Mouse (Mus musculus): ENCODE measurements around the gene Mapk1ip1l. TPM values are rescaled to one million over a fixed set of nuclear protein-coding genes. Genes with fewer than 3 reads are reported as not detected.

Mapk1ip1l gene
- polyA plus RNA-seq, 1 experiment, result 34.0 TPM

- WGBS, result 91% methylated on average over 1 of the region's 1 CpGs
These were observed 11.9 kb upstream of the Mapk1ip1l start for GRCm38 (mm10) chr14:47286215-47286614.

GRCm38 (mm10) chr14:47287021-47287420 lies 11.0 kb upstream of the Mapk1ip1l start:
- no peak for TF ChIP-seq CTCF (conservative IDR thresholded peaks at IDR 0.05; ENCODE audit: insufficient read depth, insufficient read length, low read depth, low read length)
- no peak for TF ChIP-seq POLR2A (IDR thresholded peaks at IDR 0.05; ENCODE audit: low read depth, low read length)

More at GRCm38 (mm10) chr14:47286215-47286614, 11.9 kb upstream of the Mapk1ip1l start:
- H3K27ac ChIP-seq (ENCODE audit: insufficient read depth, low read depth, low read length), result no peak overlapping the region
- TF ChIP-seq CTCF (conservative IDR thresholded peaks at IDR 0.05; ENCODE audit: insufficient read depth, insufficient read length, low read depth, low read length) (no peak), POLR2A (IDR thresholded peaks at IDR 0.05; ENCODE audit: low read depth, low read length) (no peak)
- no peaks in the 10 kb centered on the region for H3K27me3 ChIP-seq (replicated peaks; ENCODE audit: control insufficient read depth, insufficient read depth, low read length)
- no peak overlapping the region for H3K4me3 ChIP-seq (ENCODE audit: insufficient read depth, low read depth, low read length)
- peaks cover 2% of the 10 kb centered on the region; the same call in 1 of the 2 replicates for H3K4me1 ChIP-seq (ENCODE audit: control insufficient read depth, insufficient read depth, low read length)
- no peak for DNase-seq
- H3K36me3 ChIP-seq (ENCODE audit: control insufficient read depth, insufficient read depth, low read length), result no peaks in the 10 kb centered on the region

GRCm38 (mm10) chr14:47291772-47292171 lies 6.3 kb upstream of the Mapk1ip1l start:
- Histone ChIP-seq H3K36me3 (ENCODE audit: control insufficient read depth, insufficient read depth, low read length) (no peaks in the 10 kb centered on the region), H3K4me3 (ENCODE audit: insufficient read depth, low read depth, low read length) (no peak overlapping the region), H3K27ac (ENCODE audit: insufficient read depth, low read depth, low read length) (no peak overlapping the region), H3K27me3 (replicated peaks; ENCODE audit: control insufficient read depth, insufficient read depth, low read length) (no peaks in the 10 kb centered on the region), H3K4me1 (ENCODE audit: control insufficient read depth, insufficient read depth, low read length) (peaks cover 7% of the 10 kb centered on the region; the same call in 1 of the 2 replicates)
- DNase-seq, result no peak
- 60% methylated on average over 1 of the region's 1 CpGs for WGBS
- TF ChIP-seq CTCF (conservative IDR thresholded peaks at IDR 0.05; ENCODE audit: insufficient read depth, insufficient read length, low read depth, low read length) (no peak), POLR2A (IDR thresholded peaks at IDR 0.05; ENCODE audit: low read depth, low read length) (no peak)

More at GRCm38 (mm10) chr14:47287021-47287420, 11.0 kb upstream of the Mapk1ip1l start:
- H3K27ac ChIP-seq (ENCODE audit: insufficient read depth, low read depth, low read length), result no peak overlapping the region
- H3K27me3 ChIP-seq (replicated peaks; ENCODE audit: control insufficient read depth, insufficient read depth, low read length), result no peaks in the 10 kb centered on the region
- DNase-seq, result no peak
- H3K4me1 ChIP-seq (ENCODE audit: control insufficient read depth, insufficient read depth, low read length), result peaks cover 2% of the 10 kb centered on the region; the same call in 1 of the 2 replicates
- WGBS, result 87% methylated on average over 5 of the region's 5 CpGs
- no peak overlapping the region for H3K4me3 ChIP-seq (ENCODE audit: insufficient read depth, low read depth, low read length)
- H3K36me3 ChIP-seq (ENCODE audit: control insufficient read depth, insufficient read depth, low read length), result no peaks in the 10 kb centered on the region

GRCm38 (mm10) chr14:47294136-47294535 lies 3.9 kb upstream of the Mapk1ip1l start:
- WGBS, result 45% methylated on average over 4 of the region's 4 CpGs
- TF ChIP-seq POLR2A (IDR thresholded peaks at IDR 0.05; ENCODE audit: low read depth, low read length), result no peak
- H3K27me3 ChIP-seq (replicated peaks; ENCODE audit: control insufficient read depth, insufficient read depth, low read length), result no peaks in the 10 kb centered on the region
- DNase-seq, result peak; percentile 15
- H3K4me3 ChIP-seq (ENCODE audit: insufficient read depth, low read depth, low read length), result no peak overlapping the region
- H3K36me3 ChIP-seq (ENCODE audit: control insufficient read depth, insufficient read depth, low read length), result no peaks in the 10 kb centered on the region
- H3K4me1 ChIP-seq (ENCODE audit: control insufficient read depth, insufficient read depth, low read length), result peaks cover 10% of the 10 kb centered on the region; the same call in 1 of the 2 replicates
- H3K27ac ChIP-seq (ENCODE audit: insufficient read depth, low read depth, low read length), result no peak overlapping the region

- WGBS, result 36% methylated on average over 2 of the region's 2 CpGs
- Histone ChIP-seq H3K27me3 (replicated peaks; ENCODE audit: control insufficient read depth, insufficient read depth, low read length) (no peaks in the 10 kb centered on the region), H3K27ac (ENCODE audit: insufficient read depth, low read depth, low read length) (peak overlapping the region; percentile 74), H3K4me3 (ENCODE audit: insufficient read depth, low read depth, low read length) (no peak overlapping the region), H3K4me1 (ENCODE audit: control insufficient read depth, insufficient read depth, low read length) (peaks cover 13% of the 10 kb centered on the region; the same call in 1 of the 2 replicates), H3K36me3 (ENCODE audit: control insufficient read depth, insufficient read depth, low read length) (no peaks in the 10 kb centered on the region)
- no peak for TF ChIP-seq POLR2A (IDR thresholded peaks at IDR 0.05; ENCODE audit: low read depth, low read length)
- TF ChIP-seq CTCF (conservative IDR thresholded peaks at IDR 0.05; ENCODE audit: insufficient read depth, insufficient read length, low read depth, low read length), result 0 out of 2 replicates have a peak, but pooled peaks have one; percentile 9
- peak; percentile 81 for DNase-seq
These were observed 1.8 kb upstream of the Mapk1ip1l start for GRCm38 (mm10) chr14:47296232-47296631.

- Histone ChIP-seq H3K36me3 (ENCODE audit: control insufficient read depth, insufficient read depth, low read length) (no peaks in the 10 kb centered on the region), H3K4me1 (ENCODE audit: control insufficient read depth, insufficient read depth, low read length) (peaks cover 21% of the 10 kb centered on the region), H3K27ac (ENCODE audit: insufficient read depth, low read depth, low read length) (peak overlapping the region; percentile 95), H3K27me3 (replicated peaks; ENCODE audit: control insufficient read depth, insufficient read depth, low read length) (no peaks in the 10 kb centered on the region), H3K4me3 (ENCODE audit: insufficient read depth, low read depth, low read length) (peak overlapping the region; percentile 99)
- TF ChIP-seq POLR2A (IDR thresholded peaks at IDR 0.05; ENCODE audit: low read depth, low read length) (no peak), CTCF (conservative IDR thresholded peaks at IDR 0.05; ENCODE audit: insufficient read depth, insufficient read length, low read depth, low read length) (no peak)
- no peak for DNase-seq
- under 1% methylated on average over 38 of the region's 38 CpGs for whole genome bisulfite sequencing
These were observed 334 bp downstream of the Mapk1ip1l start for GRCm38 (mm10) chr14:47298408-47298792.

GRCm38 (mm10) chr14:47298819-47299261 lies 774 bp downstream of the Mapk1ip1l start:
- DNase-seq, result peak; percentile 33
- peaks cover 22% of the 10 kb centered on the region for H3K4me1 ChIP-seq (ENCODE audit: control insufficient read depth, insufficient read depth, low read length)
- under 1% methylated on average over 15 of the region's 15 CpGs for whole genome bisulfite sequencing

More at GRCm38 (mm10) chr14:47298819-47299261, 774 bp downstream of the Mapk1ip1l start:
- H3K36me3 ChIP-seq (ENCODE audit: control insufficient read depth, insufficient read depth, low read length), result no peaks in the 10 kb centered on the region
- H3K27ac ChIP-seq (ENCODE audit: insufficient read depth, low read depth, low read length), result peak overlapping the region; percentile 33; the same call in 1 of the 2 replicates
- H3K27me3 ChIP-seq (replicated peaks; ENCODE audit: control insufficient read depth, insufficient read depth, low read length), result no peaks in the 10 kb centered on the region
- TF ChIP-seq POLR2A (IDR thresholded peaks at IDR 0.05; ENCODE audit: low read depth, low read length) (no peak), CTCF (conservative IDR thresholded peaks at IDR 0.05; ENCODE audit: insufficient read depth, insufficient read length, low read depth, low read length) (no peak)
- peak overlapping the region; percentile 99 for H3K4me3 ChIP-seq (ENCODE audit: insufficient read depth, low read depth, low read length)
